Mouse (Mus musculus) urinary bladder, postnatal 36 days (tissue): ENCODE measurements around the gene Lce1c.

ENCODE experiments used
- DNase-seq, 2 experiments: peaks; one replicate each; pipeline ENCODE4 v3.0.0; 2022; ENCODE audit warnings: low spot score in 2 of 2, mixed read lengths in 1 of 2

The Lce1c gene

DNA sequence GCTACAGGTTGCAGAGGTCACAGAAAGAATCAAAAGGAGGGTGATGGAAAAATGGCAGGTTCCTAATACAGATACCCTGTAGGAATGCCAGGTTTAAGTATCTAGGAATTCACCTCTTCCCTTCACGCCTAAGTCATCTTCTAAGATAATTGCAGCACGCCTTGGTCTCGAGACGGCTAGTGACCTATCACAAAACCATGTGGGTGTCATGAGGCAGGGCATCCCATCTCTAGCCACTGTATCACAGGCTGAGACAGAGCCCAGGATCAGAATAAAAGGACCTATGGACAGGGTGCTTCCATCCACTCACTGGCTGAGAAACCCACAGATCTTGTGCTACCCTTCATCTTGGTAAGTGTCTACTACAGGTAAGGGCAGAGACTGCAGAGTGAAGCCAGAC is at the start of gene Lce1c:
Lce1c (plus strand) TSS at position 301 of the 400 bp plus-strand sequence.
- DNase-seq = no peak

DNA sequence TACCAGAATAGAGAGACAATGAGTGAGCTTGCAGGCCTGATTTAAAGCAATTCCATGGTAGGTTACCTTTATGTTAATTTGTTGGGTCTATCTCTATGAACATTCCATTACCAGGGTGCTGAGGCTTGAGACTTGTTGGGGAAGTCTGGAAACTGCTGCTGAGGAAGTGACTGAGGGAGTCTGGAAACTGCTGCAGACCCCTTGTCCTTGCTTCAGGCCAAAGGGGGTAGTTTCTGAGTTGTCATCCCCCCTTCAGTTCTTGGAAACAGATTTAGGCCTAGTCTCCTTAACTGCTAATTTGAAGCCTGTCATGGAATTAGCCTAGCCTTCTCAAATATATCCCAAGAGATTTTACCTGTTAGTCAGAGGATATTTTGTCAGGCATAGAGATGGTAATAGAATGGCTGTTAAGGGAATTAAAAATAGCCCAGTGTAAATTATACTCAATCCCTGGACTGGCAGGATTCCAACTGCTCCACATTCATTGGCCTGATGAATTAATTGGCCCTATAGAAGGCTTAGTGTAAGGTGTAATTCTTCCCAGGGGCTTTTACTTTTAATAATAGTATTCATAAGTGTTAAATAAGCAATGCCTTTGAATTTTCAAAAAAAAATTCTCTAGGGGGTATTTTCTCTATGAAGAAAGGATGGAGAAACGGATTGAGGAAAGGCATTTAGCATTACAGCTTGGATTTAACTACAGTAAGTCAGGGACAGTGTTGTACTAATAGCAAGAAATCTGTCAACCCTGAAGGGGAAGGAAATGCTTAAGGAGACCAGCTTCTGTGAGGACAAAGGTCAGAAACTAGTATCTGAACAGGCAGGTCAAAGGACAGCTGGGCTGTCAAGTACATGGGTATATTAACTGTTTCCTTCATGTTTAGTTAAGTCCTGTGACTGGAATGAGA is 41.0 kb upstream of the Lce1c start:
- no peak for DNase-seq

DNA sequence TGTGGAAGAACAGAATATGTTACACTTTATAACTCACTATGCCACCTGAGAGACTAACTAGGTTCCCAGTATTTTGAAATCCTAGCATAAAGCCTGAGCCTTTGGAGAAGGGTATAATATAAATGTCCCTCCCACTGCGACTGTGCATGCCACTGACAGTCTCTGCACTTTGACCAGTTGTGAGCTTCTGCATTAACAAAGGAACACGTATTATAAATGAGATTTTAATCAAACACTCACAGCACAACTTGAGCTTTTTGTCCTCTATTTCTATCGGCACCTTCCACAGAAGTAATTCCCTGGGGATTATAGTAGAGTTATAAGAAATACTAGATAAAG is 40.4 kb upstream of the Lce1c start:
- DNase-seq = no peak

DNA sequence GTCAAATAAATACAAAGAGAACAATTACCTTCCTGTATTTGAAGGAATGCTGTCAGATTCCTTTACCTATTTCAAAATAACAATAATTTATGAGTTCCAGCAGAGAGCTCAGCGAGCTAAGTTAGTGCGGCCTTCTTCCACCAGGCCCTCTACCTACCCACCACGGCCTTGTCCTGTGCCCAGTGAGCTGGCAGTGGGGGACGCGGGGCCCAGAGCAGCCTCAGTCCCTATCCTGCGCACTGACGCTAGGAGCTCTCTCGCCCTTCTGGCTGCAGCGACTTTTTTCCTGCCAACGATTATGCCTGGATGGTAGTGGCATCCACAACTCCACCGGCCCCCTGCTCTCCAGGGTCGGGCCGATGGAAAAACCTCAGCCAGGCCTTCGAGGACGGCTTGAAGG is 39.2 kb upstream of the Lce1c start:
- DNase-seq = no peak

DNA sequence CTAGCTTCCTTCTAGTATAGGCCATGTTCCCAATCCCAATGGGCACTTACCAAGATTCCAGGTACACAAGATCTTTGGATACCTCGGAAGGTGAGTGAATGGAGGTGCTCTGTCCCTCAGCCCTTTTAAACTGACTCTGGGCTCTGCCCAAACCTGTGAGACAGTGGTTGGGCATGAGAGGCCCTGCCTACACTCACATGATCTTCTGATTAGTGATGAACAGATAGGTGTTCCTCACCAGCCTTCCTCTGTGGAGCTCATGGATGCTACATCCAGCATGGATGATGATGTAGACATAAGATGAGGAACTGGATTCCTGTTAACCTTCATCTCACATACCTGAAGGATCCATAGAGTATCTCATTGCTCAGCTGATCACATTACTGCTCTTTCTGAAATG is 30.8 kb upstream of the Lce1c start, which contains the start of gene Lce1a1:
Lce1a1 (minus strand) TSS at position 101 of the 400 bp plus-strand sequence.
- DNase-seq = no peak

DNA sequence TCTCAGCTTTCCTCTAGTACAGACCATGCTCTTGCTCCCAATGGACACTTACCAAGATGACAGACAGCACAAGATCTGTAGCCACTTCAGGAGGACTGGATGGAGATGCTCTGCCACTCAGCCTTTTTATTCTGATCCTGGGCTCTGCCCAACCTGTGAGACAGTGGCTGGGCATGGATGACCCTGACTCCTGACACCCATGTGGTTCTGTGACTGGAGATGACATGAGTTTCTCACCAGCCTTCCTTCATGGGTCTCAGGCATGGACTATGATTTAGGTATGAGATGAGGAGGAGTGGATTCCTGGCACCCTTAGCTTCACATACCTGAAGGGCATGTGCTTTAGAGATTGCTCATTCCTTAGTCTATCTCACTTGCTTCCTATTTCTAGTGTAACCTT is 22.2 kb upstream of the Lce1c start, which contains the start of gene Lce1b:
Lce1b (minus strand) TSS at position 101 of the 400 bp plus-strand sequence.
- DNase-seq = no peak

DNA sequence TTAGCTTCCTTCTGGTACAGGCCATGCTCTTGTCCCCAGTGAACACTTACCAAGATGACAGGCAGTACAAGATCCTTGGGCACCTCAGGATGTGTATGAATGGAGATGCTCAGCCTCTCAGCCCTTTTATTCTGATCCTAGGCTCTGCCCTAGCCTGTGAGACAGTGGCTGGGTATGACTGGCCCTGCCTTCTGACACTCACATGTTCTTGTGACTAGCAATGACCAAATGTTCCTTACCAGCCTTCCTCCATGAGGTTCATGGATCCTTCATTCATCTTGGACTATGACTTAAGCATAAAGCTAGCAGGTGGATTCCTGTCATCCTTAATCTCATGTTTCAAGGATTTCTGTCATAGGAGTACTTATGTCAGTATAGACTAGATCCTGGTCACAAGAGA is 8.8 kb upstream of the Lce1c start, which contains the start of gene Lce1a2:
Lce1a2 (minus strand) TSS at position 101 of the 400 bp plus-strand sequence.
- no peak for DNase-seq

DNA sequence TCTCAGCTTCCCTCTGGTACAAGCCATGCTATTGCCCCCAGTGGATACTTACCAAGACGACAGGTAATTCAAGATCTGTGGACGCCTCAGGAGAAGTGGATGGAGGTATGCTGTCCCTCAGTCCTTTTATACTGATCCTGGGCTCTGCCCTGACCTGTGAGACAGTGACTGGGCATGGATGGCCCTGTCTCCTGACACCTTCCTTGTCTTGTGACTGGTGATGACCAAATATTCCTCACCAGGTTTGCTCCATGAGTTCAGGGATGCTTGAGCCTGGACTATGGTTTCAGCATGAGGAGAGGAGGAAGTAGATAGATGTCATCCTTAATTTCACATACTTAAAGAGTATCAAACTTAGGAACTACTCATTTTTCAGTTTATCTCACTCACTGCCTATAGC is 8.1 kb downstream of the Lce1c start, which contains the start of gene Lce1d:
Lce1d (minus strand) TSS at position 101 of the 400 bp plus-strand sequence.
- DNase-seq = no peak

DNA sequence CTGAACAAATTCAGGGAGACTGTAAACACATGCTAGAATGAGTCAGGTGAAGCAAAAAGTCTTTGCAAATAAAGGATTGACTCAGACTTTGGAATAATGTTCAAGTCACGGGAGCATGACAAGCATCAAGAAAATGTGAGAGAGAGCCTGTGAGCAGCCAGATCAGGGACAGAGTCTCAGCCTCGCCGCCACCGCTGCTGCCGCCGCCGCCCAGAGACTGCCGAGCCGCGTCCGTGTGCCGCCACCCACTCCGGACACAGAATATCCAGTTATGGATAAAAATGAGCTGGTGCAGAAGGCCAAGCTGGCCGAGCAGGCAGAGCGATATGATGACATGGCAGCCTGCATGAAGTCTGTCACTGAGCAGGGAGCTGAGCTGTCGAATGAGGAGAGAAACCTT is 10.1 kb downstream of the Lce1c start:
- peak in 1 of 2 experiments; percentile 16 for DNase-seq

DNA sequence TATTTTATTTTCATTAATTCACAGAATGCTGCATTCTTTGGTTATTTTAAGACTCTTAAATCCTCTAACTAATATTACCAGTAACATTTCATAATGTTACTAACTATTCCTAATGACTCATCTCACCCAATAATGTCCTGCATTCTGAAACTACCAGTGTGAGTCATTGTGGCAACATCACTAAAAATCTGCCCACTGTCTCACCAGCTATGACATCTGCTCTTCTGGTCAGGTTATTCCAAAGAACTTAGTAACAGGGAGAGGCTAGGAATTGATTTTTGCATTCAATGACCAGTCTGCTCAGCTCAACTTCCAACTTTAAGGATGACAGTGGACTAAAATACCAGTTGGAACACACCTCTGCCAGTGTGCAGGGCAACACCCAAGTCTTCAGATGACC is 12.6 kb downstream of the Lce1c start:
- no peak for DNase-seq

DNA sequence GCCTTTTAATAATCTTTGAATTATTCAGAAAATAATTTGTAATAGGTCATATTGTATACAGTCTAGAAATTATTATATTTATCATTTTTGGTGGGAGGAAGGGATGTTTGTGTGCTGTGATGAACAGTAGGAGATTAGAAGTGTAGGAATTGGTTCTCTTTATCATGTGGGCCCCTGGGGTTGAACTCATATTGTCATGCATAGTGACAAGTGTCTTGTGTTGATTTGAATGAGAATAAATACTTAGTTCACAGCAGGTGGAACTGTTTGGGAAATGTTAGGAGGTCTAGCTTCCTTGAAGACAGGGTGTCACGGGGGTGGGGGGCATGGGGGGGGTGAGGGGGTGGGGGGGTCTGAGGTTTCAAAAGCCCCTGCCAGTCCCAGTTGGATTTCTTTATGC is 15.6 kb downstream of the Lce1c start:
- no peak for DNase-seq

DNA sequence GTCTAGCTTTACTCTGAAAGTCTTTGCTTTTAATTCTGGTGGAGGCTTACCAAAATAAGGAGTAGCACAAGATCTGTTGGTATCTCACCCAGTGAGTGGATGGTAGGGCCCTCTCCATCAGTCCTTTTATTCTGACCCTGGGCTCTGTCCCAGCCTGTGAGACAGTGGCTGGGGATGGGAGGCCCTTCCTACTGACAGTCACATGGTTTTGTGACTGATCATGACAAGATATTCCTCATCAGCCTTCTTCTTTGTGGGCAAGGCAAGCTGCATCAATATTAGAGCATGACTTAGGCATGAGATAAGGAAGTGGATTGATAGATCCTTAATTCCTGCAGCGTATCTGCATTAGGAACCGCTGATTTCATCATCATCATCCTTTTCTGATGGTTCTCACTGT is 29.9 kb downstream of the Lce1c start, which contains the start of gene Lce1e:
Lce1e (minus strand) TSS at position 101 of the 400 bp plus-strand sequence.
- DNase-seq = no peak

DNA sequence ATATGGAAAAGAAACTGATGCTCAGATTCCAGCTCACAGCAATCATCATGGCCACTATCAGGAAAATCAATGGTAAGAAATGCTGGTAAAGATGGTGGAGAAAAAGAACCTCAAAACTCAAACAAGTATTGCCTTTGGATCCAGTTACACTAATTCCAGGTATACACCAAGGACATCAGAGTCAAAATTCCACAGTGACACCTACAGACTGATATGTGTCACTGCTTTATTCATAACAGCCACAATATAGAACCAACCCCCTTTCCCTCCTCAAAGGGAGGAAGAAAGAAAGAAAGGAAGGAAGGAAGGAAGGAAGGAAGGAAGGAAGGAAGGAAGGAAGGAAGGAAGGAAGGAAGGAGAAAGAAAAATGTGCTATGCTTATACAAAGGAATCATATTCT is 36.1 kb downstream of the Lce1c start:
- no peak for DNase-seq

DNA sequence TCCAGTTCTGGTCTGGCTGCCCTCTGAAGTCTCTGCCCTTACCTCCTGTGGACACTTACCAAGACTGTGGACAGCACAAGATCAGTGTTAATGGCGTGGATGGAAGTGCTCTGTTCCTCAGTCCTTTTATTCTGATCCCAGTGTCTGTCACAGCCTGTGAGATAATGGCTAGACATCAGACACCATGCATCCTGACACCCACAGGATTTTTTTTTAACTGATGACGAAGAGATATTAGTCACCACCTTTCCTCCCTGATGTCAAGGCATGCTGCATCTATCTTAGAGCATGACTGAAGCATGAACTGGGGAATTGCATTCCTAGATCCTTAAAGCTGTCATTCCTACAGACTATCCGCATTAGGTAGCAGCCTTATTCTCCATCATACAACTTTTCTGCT is 41.2 kb downstream of the Lce1c start, which contains the start of gene Lce1f:
Lce1f (minus strand) TSS at position 101 of the 400 bp plus-strand sequence.
- DNase-seq = no peak

DNA sequence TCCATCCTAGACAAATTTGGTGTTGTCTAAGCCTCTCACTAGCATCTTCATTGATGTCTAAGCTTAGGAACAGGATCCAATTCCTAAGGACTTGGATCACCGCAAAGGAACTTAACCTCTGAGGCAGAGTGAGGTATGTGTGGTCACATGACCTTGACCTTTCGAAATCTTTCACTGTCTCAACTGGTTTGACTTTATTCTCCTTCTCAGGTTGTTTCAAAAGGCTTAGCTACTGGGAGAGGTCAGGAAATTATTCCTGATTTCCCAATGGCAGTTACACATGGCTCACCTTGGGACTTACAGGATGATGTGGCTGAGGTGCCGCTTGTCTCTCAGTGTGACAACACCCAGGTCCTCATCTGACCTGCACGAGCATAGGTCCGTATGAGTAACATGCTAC is 43.6 kb downstream of the Lce1c start:
- DNase-seq = no peak
